Comparison of ENCODE assay signal across 11 mouse cellular contexts in the genomic region with DNA sequence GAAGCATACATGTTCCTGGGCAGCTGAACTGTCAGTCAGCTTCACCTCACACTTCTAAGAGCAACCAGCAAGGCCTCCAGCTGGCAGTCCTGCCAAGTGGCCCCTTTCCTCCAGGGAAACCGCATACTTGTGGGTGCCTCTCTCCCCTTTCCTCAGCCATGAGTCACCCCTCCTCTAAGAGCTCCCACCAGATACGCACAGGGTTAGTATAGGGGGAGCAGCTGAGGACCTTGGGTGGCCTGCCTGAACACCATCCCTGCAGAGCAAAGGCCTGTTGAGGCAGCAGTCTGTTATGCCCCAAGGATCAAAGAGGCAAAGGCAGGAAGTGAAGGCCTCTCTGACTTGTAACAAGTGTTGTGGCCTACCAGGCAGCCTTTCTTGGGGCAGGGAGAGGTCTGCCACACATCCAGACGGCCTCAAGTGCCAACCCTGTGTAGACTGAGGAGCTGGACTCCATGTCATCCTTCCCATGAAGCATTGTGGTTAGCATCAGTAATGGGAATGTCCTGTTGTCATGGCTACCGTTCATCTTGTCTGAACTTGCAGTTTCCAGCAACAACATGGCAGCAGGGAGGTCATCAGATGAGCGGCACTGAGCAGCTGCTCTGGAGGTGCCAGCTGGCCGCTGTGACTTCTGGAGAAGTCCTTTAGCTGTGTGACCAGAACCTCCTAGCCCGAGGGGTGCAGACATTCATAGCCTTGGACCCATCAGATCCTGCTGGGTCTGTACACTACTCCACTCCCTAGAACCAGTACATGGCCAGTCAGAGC. TPM values are rescaled to one million over a fixed set of nuclear protein-coding genes. Genes with fewer than 3 reads are reported as not detected.
DNase-seq lines count a peak whose midpoint lies in the region; ATAC-seq and TF ChIP-seq lines count a peak whose summit lies in the region.
"Had no signal": no experiment of that assay in that cellular context is flagged by ENCODE, and none has a peak within 500 bp of the region (broad histone marks: within the 10 kb centered on the region; RNA-seq: fewer than 3 reads in every experiment).

No protein-coding gene starts in this region.

- peak; percentile 80 for DNase-seq in heart, adult 11 months
- no peak for DNase-seq in heart, postnatal 25 days (ENCODE audit: low spot score)
- DNase-seq in midbrain, postnatal 0 days (ENCODE audit: low spot score) = peak; percentile 58
- peak; percentile 40 to 42 for DNase-seq in thymus, postnatal 36 days
- no peak for DNase-seq in layer of hippocampus, adult 9-10 months (ENCODE audit: low spot score)
- DNase-seq in right cerebral cortex, adult 2 months (ENCODE audit: low spot score in 2 of 2) = no peak
- DNase-seq: layer of hippocampus, postnatal 36 days; lung, embryonic 14.5 days had no signal

- H3K27me3 ChIP-seq in midbrain, postnatal 0 days (ENCODE audit: insufficient read depth, low read length) = no peaks in the 10 kb centered on the region
- no peaks in the 10 kb centered on the region for H3K27me3 ChIP-seq in midbrain, embryonic 13.5 days
- H3K27me3 ChIP-seq: stomach, embryonic 15.5 days had no signal

- no peaks in the 10 kb centered on the region for H3K9me3 ChIP-seq in midbrain, postnatal 0 days (ENCODE audit: low read length)
- no peaks in the 10 kb centered on the region for H3K9me3 ChIP-seq in midbrain, embryonic 13.5 days
- H3K9me3 ChIP-seq: stomach, embryonic 15.5 days had no signal

- H3K4me1 ChIP-seq in midbrain, postnatal 0 days (ENCODE audit: insufficient read depth, low read length) = peaks cover 2% of the 10 kb centered on the region; the same call in 1 of the 2 replicates
- peaks cover 58% of the 10 kb centered on the region for H3K4me1 ChIP-seq in midbrain, embryonic 13.5 days (replicated peaks)

- no peak overlapping the region for H3K4me2 ChIP-seq in midbrain, postnatal 0 days (ENCODE audit: low read depth, low read length, poor library complexity, severe bottlenecking)
- no peak overlapping the region for H3K4me2 ChIP-seq in midbrain, embryonic 13.5 days (replicated peaks)
- H3K4me2 ChIP-seq: lung, embryonic 14.5 days; stomach, embryonic 15.5 days had no signal

- TF ChIP-seq CTCF in midbrain, postnatal 0 days (IDR thresholded peaks at IDR 0.05) = no peak

- H3K36me3 ChIP-seq in midbrain, postnatal 0 days (ENCODE audit: insufficient read depth, low read length) = no peaks in the 10 kb centered on the region
- H3K36me3 ChIP-seq in midbrain, embryonic 13.5 days = no peaks in the 10 kb centered on the region
- H3K36me3 ChIP-seq: stomach, embryonic 15.5 days had no signal

- H3K27ac ChIP-seq in midbrain, postnatal 0 days (ENCODE audit: low read depth, low read length) = no peak overlapping the region
- H3K27ac ChIP-seq in midbrain, embryonic 13.5 days = no peak overlapping the region
- H3K27ac ChIP-seq: stomach, embryonic 15.5 days had no signal

- no peak overlapping the region for H3K4me3 ChIP-seq in midbrain, postnatal 0 days (ENCODE audit: low read depth, low read length)
- H3K4me3 ChIP-seq in midbrain, embryonic 13.5 days (replicated peaks) = no peak overlapping the region
- H3K4me3 ChIP-seq: stomach, embryonic 15.5 days had no signal

- WGBS in midbrain, postnatal 0 days = 53% methylated on average over 7 of the region's 7 CpGs
- 61% methylated on average over 7 of the region's 7 CpGs for WGBS in midbrain, embryonic 13.5 days

- intact Hi-C loops in heart, postnatal 25 days (cut with DNase I) = loop anchor here (5.0 to 10.0 kb wide), 2 partner anchors 96 to 118 kb away; a partner anchor contains a TSS

- H3K9ac ChIP-seq in midbrain, postnatal 0 days (replicated peaks; ENCODE audit: low read length, poor library complexity, severe bottlenecking) = no peak overlapping the region
- no peak overlapping the region for H3K9ac ChIP-seq in midbrain, embryonic 13.5 days (replicated peaks)
- H3K9ac ChIP-seq: lung, embryonic 14.5 days; stomach, embryonic 15.5 days had no signal

- ATAC-seq in midbrain, postnatal 0 days (ENCODE audit: low FRiP score) = 0 out of 2 replicates have a peak, but pooled peaks have one; percentile 18
- no peak for ATAC-seq in midbrain, embryonic 13.5 days
- peak; percentile 79 for ATAC-seq in inflammation-experienced regulatory T-cells, adult 6 months

RNA-seq across cellular contexts. Expression of a gene that starts 40.4 kb away (rescaled TPM):
- 1 to 10 TPM; 1.1 to 1.3 TPM for total RNA-seq in heart, postnatal 25 days (2021)
- total RNA-seq in midbrain, postnatal 0 days (2014; rRNA removed) = 3.3 and 8.5 TPM in 2 replicates
- 8.6 and 8.9 TPM in 2 replicates for polyA plus RNA-seq in midbrain, postnatal 0 days (2015; fragmentation: Nextera tagmentation; extraction: Ambion mirVana)
- 6.0 and 8.9 TPM in 2 replicates for polyA plus RNA-seq in midbrain, embryonic 13.5 days (2015; fragmentation: Nextera tagmentation; extraction: Ambion mirVana)
- polyA plus RNA-seq in inflammation-experienced regulatory T-cells, adult 6 months (2017; shearing (Covaris generic)) = 1 to 10 TPM in 2 of 3 experiments, under 1 TPM in 1; 0.79 to 2.1 (median 1.7) TPM

RNA-seq across cellular contexts. Expression of a gene that starts 40.6 kb away (rescaled TPM):
- total RNA-seq in heart, postnatal 25 days (2021) = 10 to 100 TPM; 66.1 to 68.7 TPM
- 91.4 and 104 TPM in 2 replicates for total RNA-seq in midbrain, postnatal 0 days (2014; rRNA removed)
- 132 and 133 TPM in 2 replicates for polyA plus RNA-seq in midbrain, postnatal 0 days (2015; fragmentation: Nextera tagmentation; extraction: Ambion mirVana)
- 121 and 124 TPM in 2 replicates for polyA plus RNA-seq in midbrain, embryonic 13.5 days (2015; fragmentation: Nextera tagmentation; extraction: Ambion mirVana)
- polyA plus RNA-seq in inflammation-experienced regulatory T-cells, adult 6 months (2017; shearing (Covaris generic)) = 100 to 1,000 TPM; 101 to 140 (median 102) TPM

RNA-seq across cellular contexts. Expression of a gene that starts 60.0 kb away (rescaled TPM):
- 10 to 100 TPM; 23.9 to 25.7 TPM for total RNA-seq in heart, postnatal 25 days (2021)
- total RNA-seq in midbrain, postnatal 0 days (2014; rRNA removed) = 12.2 and 14.0 TPM in 2 replicates
- 15.2 and 15.7 TPM in 2 replicates for polyA plus RNA-seq in midbrain, postnatal 0 days (2015; fragmentation: Nextera tagmentation; extraction: Ambion mirVana)
- 19.6 and 21.8 TPM in 2 replicates for polyA plus RNA-seq in midbrain, embryonic 13.5 days (2015; fragmentation: Nextera tagmentation; extraction: Ambion mirVana)
- polyA plus RNA-seq in inflammation-experienced regulatory T-cells, adult 6 months (2017; shearing (Covaris generic)) = 1 to 10 TPM; 5.8 to 8.7 (median 7.2) TPM

Comparison
In these comparisons a context has a peak if more than half of its experiments do, and no peak if none do; other contexts are left out.
1. DNase-seq: peak in heart, adult 11 months (single experiment), midbrain, postnatal 0 days (single experiment) and thymus, postnatal 36 days (2 of 2); none in heart, postnatal 25 days (single experiment), layer of hippocampus, adult 9-10 months (single experiment) and right cerebral cortex, adult 2 months (0 of 2).